Mouse (Mus musculus): ENCODE data around the gene Zbtb20. TPM values are rescaled to one million over a fixed set of nuclear protein-coding genes. Genes with fewer than 3 reads are reported as not detected.

Gene Zbtb20
- polyA plus RNA-seq, 1 experiment from 2014 or later, result 54.7 TPM

GRCm38 (mm10) chr16:43465921-43466748, 590.5 kb downstream of the Zbtb20 start:
- H3K4me1 ChIP-seq (replicated peaks; ENCODE audit: control insufficient read depth, insufficient read depth, low read length), result peaks cover 11% of the 10 kb centered on the region; the same call in 1 of the 2 replicates
- WGBS, result 88% methylated on average over 9 of the region's 9 CpGs
- H3K27me3 ChIP-seq (ENCODE audit: control insufficient read depth, insufficient read depth, low read length), result no peaks in the 10 kb centered on the region
- no peaks in the 10 kb centered on the region for H3K9me3 ChIP-seq (ENCODE audit: control insufficient read depth, low read length)
- no peak overlapping the region for H3K9ac ChIP-seq (ENCODE audit: low read length)
- no peaks in the 10 kb centered on the region for H3K36me3 ChIP-seq (ENCODE audit: control insufficient read depth, insufficient read depth, low read length)
- no peak overlapping the region for H3K4me2 ChIP-seq (ENCODE audit: low read depth, low read length, severe bottlenecking)
- ATAC-seq (replicated peaks; ENCODE audit: low FRiP score) (no peak), DNase-seq (ENCODE audit: low spot score) (no peak)
- no peak overlapping the region for H3K4me3 ChIP-seq (ENCODE audit: low read depth, low read length)
- H3K27ac ChIP-seq (ENCODE audit: low read depth, low read length), result no peak overlapping the region

DNA sequence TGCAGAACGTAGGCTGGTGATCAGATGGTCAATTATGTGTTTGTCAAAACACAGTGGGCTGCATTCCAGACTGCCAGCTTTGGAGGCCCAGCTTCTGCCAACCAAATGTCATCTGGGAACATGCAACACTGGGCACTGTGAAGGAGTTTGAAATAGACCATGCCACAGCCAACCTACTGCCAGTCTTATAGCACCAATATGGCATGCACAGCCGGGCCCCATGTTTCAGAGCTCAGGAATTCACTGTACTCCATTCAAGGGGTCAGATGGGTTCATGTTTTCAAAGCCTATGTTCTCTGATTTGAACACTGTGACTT, 591.0 kb downstream of the Zbtb20 start:
- no peak overlapping the region for H3K27ac ChIP-seq (ENCODE audit: low read depth, low read length)
- no peak overlapping the region for H3K4me3 ChIP-seq (ENCODE audit: low read depth, low read length)
- H3K36me3 ChIP-seq (ENCODE audit: control insufficient read depth, insufficient read depth, low read length), result no peaks in the 10 kb centered on the region
- peaks cover 11% of the 10 kb centered on the region; the same call in 1 of the 2 replicates for H3K4me1 ChIP-seq (replicated peaks; ENCODE audit: control insufficient read depth, insufficient read depth, low read length)
- ATAC-seq (replicated peaks; ENCODE audit: low FRiP score) (no peak), DNase-seq (ENCODE audit: low spot score) (no peak)
- no peaks in the 10 kb centered on the region for H3K27me3 ChIP-seq (ENCODE audit: control insufficient read depth, insufficient read depth, low read length)
- no peak overlapping the region for H3K9ac ChIP-seq (ENCODE audit: low read length)
- WGBS, result 86% methylated on average over 2 of the region's 2 CpGs
- H3K9me3 ChIP-seq (ENCODE audit: control insufficient read depth, low read length), result no peaks in the 10 kb centered on the region
- H3K4me2 ChIP-seq (ENCODE audit: low read depth, low read length, severe bottlenecking), result no peak overlapping the region

DNA sequence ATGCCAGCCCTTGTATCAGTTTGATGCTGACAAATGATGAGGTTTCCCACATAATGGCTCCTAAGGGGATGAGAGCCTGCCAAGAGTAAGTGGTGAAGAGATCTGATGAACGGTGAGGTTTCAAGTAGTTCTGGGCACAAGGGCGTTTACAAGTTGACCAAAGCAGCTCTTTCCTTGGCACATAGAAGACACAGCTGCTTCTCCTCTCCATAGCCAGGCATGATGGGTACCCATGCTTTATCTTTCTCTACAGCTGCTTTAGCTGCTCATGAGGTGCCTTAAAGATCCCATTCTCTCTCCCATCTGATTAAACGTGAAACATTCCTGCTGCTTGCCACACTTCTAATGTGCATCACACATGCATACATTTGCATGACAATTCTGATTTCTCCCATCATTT, 595.4 kb downstream of the Zbtb20 start:
- H3K9me3 ChIP-seq (ENCODE audit: control insufficient read depth, low read length), result no peaks in the 10 kb centered on the region
- H3K36me3 ChIP-seq (ENCODE audit: control insufficient read depth, insufficient read depth, low read length), result no peaks in the 10 kb centered on the region
- no peaks in the 10 kb centered on the region for H3K4me1 ChIP-seq (replicated peaks; ENCODE audit: control insufficient read depth, insufficient read depth, low read length)
- no peak overlapping the region for H3K4me3 ChIP-seq (ENCODE audit: low read depth, low read length)
- DNase-seq (ENCODE audit: low spot score) (no peak), ATAC-seq (replicated peaks; ENCODE audit: low FRiP score) (no peak)
- WGBS, result 87% methylated on average over 3 of the region's 3 CpGs
- no peaks in the 10 kb centered on the region for H3K27me3 ChIP-seq (ENCODE audit: control insufficient read depth, insufficient read depth, low read length)
- no peak overlapping the region for H3K27ac ChIP-seq (ENCODE audit: low read depth, low read length)
- H3K9ac ChIP-seq (ENCODE audit: low read length), result no peak overlapping the region
- no peak overlapping the region for H3K4me2 ChIP-seq (ENCODE audit: low read depth, low read length, severe bottlenecking)

- no peak for ATAC-seq (replicated peaks; ENCODE audit: low FRiP score)
- Histone ChIP-seq H3K4me3 (ENCODE audit: low read depth, low read length) (no peak overlapping the region), H3K9me3 (ENCODE audit: control insufficient read depth, low read length) (no peaks in the 10 kb centered on the region), H3K4me1 (replicated peaks; ENCODE audit: control insufficient read depth, insufficient read depth, low read length) (no peaks in the 10 kb centered on the region), H3K36me3 (ENCODE audit: control insufficient read depth, insufficient read depth, low read length) (no peaks in the 10 kb centered on the region), H3K27ac (ENCODE audit: low read depth, low read length) (no peak overlapping the region), H3K27me3 (ENCODE audit: control insufficient read depth, insufficient read depth, low read length) (no peaks in the 10 kb centered on the region), H3K9ac (ENCODE audit: low read length) (no peak overlapping the region), H3K4me2 (ENCODE audit: low read depth, low read length, severe bottlenecking) (no peak overlapping the region)
- whole genome bisulfite sequencing, result 87% methylated on average over 11 of the region's 11 CpGs
- DNase-seq (ENCODE audit: low spot score), result no peak
Measured at GRCm38 (mm10) chr16:43474941-43475728, 599.5 kb downstream of the Zbtb20 start.

- no peak overlapping the region for H3K27ac ChIP-seq (ENCODE audit: low read depth, low read length)
- no peak overlapping the region for H3K9ac ChIP-seq (ENCODE audit: low read length)
- H3K4me3 ChIP-seq (ENCODE audit: low read depth, low read length), result no peak overlapping the region
- no peaks in the 10 kb centered on the region for H3K36me3 ChIP-seq (ENCODE audit: control insufficient read depth, insufficient read depth, low read length)
- H3K4me2 ChIP-seq (ENCODE audit: low read depth, low read length, severe bottlenecking), result no peak overlapping the region
- H3K4me1 ChIP-seq (replicated peaks; ENCODE audit: control insufficient read depth, insufficient read depth, low read length), result 0 out of 2 replicates have a peak, but pooled peaks cover 2% of the 10 kb centered on the region
- DNase-seq (ENCODE audit: low spot score), result no peak
- no peaks in the 10 kb centered on the region for H3K27me3 ChIP-seq (ENCODE audit: control insufficient read depth, insufficient read depth, low read length)
- H3K9me3 ChIP-seq (ENCODE audit: control insufficient read depth, low read length), result no peaks in the 10 kb centered on the region
- 80% methylated on average over 3 of the region's 3 CpGs for WGBS
- ATAC-seq (replicated peaks; ENCODE audit: low FRiP score), result no peak
Measured at GRCm38 (mm10) chr16:43476921-43477320, 601.2 kb downstream of the Zbtb20 start.

- ATAC-seq (replicated peaks; ENCODE audit: low FRiP score) (no peak), DNase-seq (ENCODE audit: low spot score) (no peak)
- Histone ChIP-seq H3K36me3 (ENCODE audit: control insufficient read depth, insufficient read depth, low read length) (no peaks in the 10 kb centered on the region), H3K4me2 (ENCODE audit: low read depth, low read length, severe bottlenecking) (no peak overlapping the region), H3K9ac (ENCODE audit: low read length) (no peak overlapping the region), H3K27ac (ENCODE audit: low read depth, low read length) (no peak overlapping the region), H3K27me3 (ENCODE audit: control insufficient read depth, insufficient read depth, low read length) (no peaks in the 10 kb centered on the region), H3K9me3 (ENCODE audit: control insufficient read depth, low read length) (no peaks in the 10 kb centered on the region), H3K4me1 (replicated peaks; ENCODE audit: control insufficient read depth, insufficient read depth, low read length) (0 out of 2 replicates have a peak, but pooled peaks cover 2% of the 10 kb centered on the region), H3K4me3 (ENCODE audit: low read depth, low read length) (no peak overlapping the region)
- 85% methylated on average over 1 of the region's 1 CpGs for WGBS
Measured at GRCm38 (mm10) chr16:43478352-43478751, 602.7 kb downstream of the Zbtb20 start.

GRCm38 (mm10) chr16:43480532-43480931, 604.9 kb downstream of the Zbtb20 start:
- no peak overlapping the region for H3K4me2 ChIP-seq (ENCODE audit: low read depth, low read length, severe bottlenecking)
- ATAC-seq (replicated peaks; ENCODE audit: low FRiP score) (no peak), DNase-seq (ENCODE audit: low spot score) (no peak)
- H3K9ac ChIP-seq (ENCODE audit: low read length), result no peak overlapping the region
- H3K27me3 ChIP-seq (ENCODE audit: control insufficient read depth, insufficient read depth, low read length), result no peaks in the 10 kb centered on the region
- no peaks in the 10 kb centered on the region for H3K9me3 ChIP-seq (ENCODE audit: control insufficient read depth, low read length)
- WGBS, result 86% methylated on average over 6 of the region's 6 CpGs
- H3K4me3 ChIP-seq (ENCODE audit: low read depth, low read length), result no peak overlapping the region
- H3K36me3 ChIP-seq (ENCODE audit: control insufficient read depth, insufficient read depth, low read length), result no peaks in the 10 kb centered on the region
- H3K27ac ChIP-seq (ENCODE audit: low read depth, low read length), result no peak overlapping the region
- 0 out of 2 replicates have a peak, but pooled peaks cover 2% of the 10 kb centered on the region for H3K4me1 ChIP-seq (replicated peaks; ENCODE audit: control insufficient read depth, insufficient read depth, low read length)

- no peak overlapping the region for H3K4me3 ChIP-seq (ENCODE audit: low read depth, low read length)
- H3K27me3 ChIP-seq (ENCODE audit: control insufficient read depth, insufficient read depth, low read length), result no peaks in the 10 kb centered on the region
- H3K4me1 ChIP-seq (replicated peaks; ENCODE audit: control insufficient read depth, insufficient read depth, low read length), result 0 out of 2 replicates have a peak, but pooled peaks cover 2% of the 10 kb centered on the region
- H3K4me2 ChIP-seq (ENCODE audit: low read depth, low read length, severe bottlenecking), result no peak overlapping the region
- H3K27ac ChIP-seq (ENCODE audit: low read depth, low read length), result no peak overlapping the region
- ATAC-seq (replicated peaks; ENCODE audit: low FRiP score) (no peak), DNase-seq (ENCODE audit: low spot score) (no peak)
- H3K9me3 ChIP-seq (ENCODE audit: control insufficient read depth, low read length), result no peaks in the 10 kb centered on the region
- H3K36me3 ChIP-seq (ENCODE audit: control insufficient read depth, insufficient read depth, low read length), result no peaks in the 10 kb centered on the region
- no peak overlapping the region for H3K9ac ChIP-seq (ENCODE audit: low read length)
- 62% methylated on average over 3 of the region's 3 CpGs for WGBS
Measured at GRCm38 (mm10) chr16:43482125-43482524, 606.4 kb downstream of the Zbtb20 start.

All from forebrain, embryonic 11.5 days (tissue).